Comparison of ENCODE assay signal across 8 mouse cellular contexts in the genomic region with DNA sequence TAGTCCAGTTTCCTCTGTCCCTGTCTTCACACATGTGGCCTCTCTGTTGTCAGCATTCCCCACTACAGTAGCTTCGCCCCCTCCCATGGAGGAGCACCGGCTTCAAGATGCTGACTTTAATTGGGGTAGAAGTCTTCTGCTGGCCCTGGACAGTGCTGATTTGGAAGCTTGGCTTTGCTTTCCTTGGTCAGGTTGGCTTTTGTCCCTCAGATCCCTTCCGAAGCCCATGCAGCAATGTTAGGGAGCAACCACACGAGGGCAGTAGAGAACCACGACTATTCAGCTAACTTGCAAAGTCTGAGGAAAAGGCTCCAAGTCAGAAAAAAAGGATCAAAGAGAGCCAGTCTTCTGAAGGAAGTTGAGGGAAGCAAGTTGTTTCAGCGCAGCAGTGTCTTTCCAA. TPM values are rescaled to one million over a fixed set of nuclear protein-coding genes. Genes with fewer than 3 reads are reported as not detected.
DNase-seq lines count a peak whose midpoint lies in the region; ATAC-seq and TF ChIP-seq lines count a peak whose summit lies in the region.

No protein-coding gene starts in this region.

- no peaks in the 10 kb centered on the region for H3K27me3 ChIP-seq in embryonic facial prominence, embryonic 10.5 days (replicated peaks; ENCODE audit: low read depth, poor library complexity, severe bottlenecking)
- H3K27me3 ChIP-seq in heart, embryonic 11.5 days (ENCODE audit: control insufficient read depth, insufficient read depth, low read length), result no peaks in the 10 kb centered on the region
- no peaks in the 10 kb centered on the region for H3K27me3 ChIP-seq in kidney, postnatal 0 days (ENCODE audit: insufficient read depth, low read length)
- no peaks in the 10 kb centered on the region for H3K27me3 ChIP-seq in liver, embryonic 13.5 days

- H3K4me3 ChIP-seq in embryonic facial prominence, embryonic 10.5 days, result no peak overlapping the region
- H3K4me3 ChIP-seq in heart, embryonic 11.5 days (ENCODE audit: low read depth, low read length), result no peak overlapping the region
- H3K4me3 ChIP-seq in kidney, postnatal 0 days (replicated peaks; ENCODE audit: low read depth, low read length), result no peak overlapping the region
- no peak overlapping the region for H3K4me3 ChIP-seq in liver, embryonic 13.5 days (replicated peaks)

- whole genome bisulfite sequencing in embryonic facial prominence, embryonic 10.5 days, result 9% methylated on average over 6 of the region's 6 CpGs
- WGBS in heart, embryonic 11.5 days (ENCODE audit: insufficient replicate concordance), result 7% methylated on average over 6 of the region's 6 CpGs
- 6% methylated on average over 6 of the region's 6 CpGs for WGBS in kidney, postnatal 0 days
- WGBS in liver, embryonic 13.5 days (ENCODE audit: insufficient replicate concordance), result 10% methylated on average over 6 of the region's 6 CpGs

- H3K9me3 ChIP-seq in embryonic facial prominence, embryonic 10.5 days, result no peaks in the 10 kb centered on the region
- no peaks in the 10 kb centered on the region for H3K9me3 ChIP-seq in heart, embryonic 11.5 days (replicated peaks; ENCODE audit: control insufficient read depth, low read length)
- no peaks in the 10 kb centered on the region for H3K9me3 ChIP-seq in kidney, postnatal 0 days (replicated peaks; ENCODE audit: low read length)
- no peaks in the 10 kb centered on the region for H3K9me3 ChIP-seq in liver, embryonic 13.5 days (replicated peaks)

- peak; percentile 41 to 56 for DNase-seq in CD8-positive naive resting alpha-beta T cell, adult 2 months (ENCODE audit: low read depth in 2 of 2, low spot score in 2 of 2)
- DNase-seq in adrenal gland, postnatal 14 days, result peak; percentile 88
- peak; percentile 80 for DNase-seq in embryonic facial prominence, embryonic 10.5 days (ENCODE audit: low spot score)
- DNase-seq in kidney, postnatal 0 days (ENCODE audit: low spot score), result peak; percentile 95
- peak; percentile 12 for DNase-seq in liver, embryonic 13.5 days
- peak; percentile 57 for DNase-seq in thymus, postnatal 0 days (ENCODE audit: low spot score)

- H3K27ac ChIP-seq in embryonic facial prominence, embryonic 10.5 days (replicated peaks), result no peak overlapping the region
- no peak overlapping the region for H3K27ac ChIP-seq in heart, embryonic 11.5 days (ENCODE audit: low read depth, low read length)
- H3K27ac ChIP-seq in kidney, postnatal 0 days, result no peak overlapping the region
- no peak overlapping the region for H3K27ac ChIP-seq in liver, embryonic 13.5 days

- no peak overlapping the region for H3K4me2 ChIP-seq in heart, embryonic 11.5 days
- H3K4me2 ChIP-seq in kidney, postnatal 0 days (ENCODE audit: low read length), result no peak overlapping the region
- no peak overlapping the region for H3K4me2 ChIP-seq in liver, embryonic 13.5 days

- H3K9ac ChIP-seq in heart, embryonic 11.5 days (ENCODE audit: low read depth, low read length), result peak overlapping the region; percentile 13; the same call in 1 of the 2 replicates
- no peak overlapping the region for H3K9ac ChIP-seq in kidney, postnatal 0 days (ENCODE audit: low read depth, low read length)
- H3K9ac ChIP-seq in liver, embryonic 13.5 days, result no peak overlapping the region

- H3K4me1 ChIP-seq in embryonic facial prominence, embryonic 10.5 days, result peaks cover 4% of the 10 kb centered on the region; the same call in 1 of the 2 replicates
- peaks cover 18% of the 10 kb centered on the region for H3K4me1 ChIP-seq in heart, embryonic 11.5 days (ENCODE audit: control insufficient read depth, insufficient read depth, low read length)
- 0 out of 2 replicates have a peak, but pooled peaks cover 3% of the 10 kb centered on the region for H3K4me1 ChIP-seq in kidney, postnatal 0 days (replicated peaks; ENCODE audit: insufficient read depth, low read length)
- H3K4me1 ChIP-seq in liver, embryonic 13.5 days (replicated peaks), result no peaks in the 10 kb centered on the region

- peak; percentile 100 for TF ChIP-seq CTCF in kidney, postnatal 0 days (IDR thresholded peaks at IDR 0.05; ENCODE audit: low read depth)

- H3K36me3 ChIP-seq in embryonic facial prominence, embryonic 10.5 days (replicated peaks), result peaks cover 39% of the 10 kb centered on the region
- no peaks in the 10 kb centered on the region for H3K36me3 ChIP-seq in heart, embryonic 11.5 days (ENCODE audit: control insufficient read depth, insufficient read depth, low read length)
- 0 out of 2 replicates have a peak, but pooled peaks cover 8% of the 10 kb centered on the region for H3K36me3 ChIP-seq in kidney, postnatal 0 days (ENCODE audit: insufficient read depth, low read length)
- H3K36me3 ChIP-seq in liver, embryonic 13.5 days, result peaks cover 15% of the 10 kb centered on the region

- no peak for ATAC-seq in heart, embryonic 11.5 days (replicated peaks; ENCODE audit: insufficient number of reproducible peaks, low FRiP score, low TSS enrichment)
- ATAC-seq in kidney, postnatal 0 days (replicated peaks; ENCODE audit: low FRiP score, low read depth), result peak; percentile 41
- ATAC-seq in liver, embryonic 13.5 days (ENCODE audit: low read depth), result no peak
- peak; percentile 76 for ATAC-seq in neutrophil, adult 5-6 weeks (ENCODE audit: extremely low read depth, insufficient number of reproducible peaks, low FRiP score, poor library complexity, severe bottlenecking)

RNA-seq across cellular contexts. Expression of a gene that starts 33.2 kb away (rescaled TPM):
- 300 and 306 TPM in 2 replicates for total RNA-seq in adrenal gland, postnatal 14 days (2021)
- 237 and 243 TPM in 2 replicates for polyA plus RNA-seq in embryonic facial prominence, embryonic 10.5 days (2016; fragmentation: Nextera tagmentation; extraction: Ambion mirVana)
- polyA plus RNA-seq in heart, embryonic 11.5 days (2014; fragmentation: Nextera tagmentation; extraction: Ambion mirVana), result 323 and 328 TPM in 2 replicates
- polyA plus RNA-seq in kidney, postnatal 0 days (2015; fragmentation: Nextera tagmentation; extraction: Ambion mirVana), result 369 and 406 TPM in 2 replicates
- polyA plus RNA-seq in liver, embryonic 13.5 days (2015; fragmentation: Nextera tagmentation; extraction: Ambion mirVana), result 240 and 241 TPM in 2 replicates
- total RNA-seq in neutrophil, adult 5-6 weeks (2017), result 244 and 247 TPM in 2 replicates
- polyA plus RNA-seq in thymus, postnatal 0 days (2015; fragmentation: Nextera tagmentation; extraction: Ambion mirVana), result 425 and 428 TPM in 2 replicates

RNA-seq across cellular contexts. Expression of a gene that starts 35.9 kb away (rescaled TPM):
- 18.6 and 20.1 TPM in 2 replicates for total RNA-seq in adrenal gland, postnatal 14 days (2021)
- polyA plus RNA-seq in embryonic facial prominence, embryonic 10.5 days (2016; fragmentation: Nextera tagmentation; extraction: Ambion mirVana), result 29.3 and 29.6 TPM in 2 replicates
- polyA plus RNA-seq in heart, embryonic 11.5 days (2014; fragmentation: Nextera tagmentation; extraction: Ambion mirVana), result 17.0 and 17.1 TPM in 2 replicates
- 13.6 and 16.6 TPM in 2 replicates for polyA plus RNA-seq in kidney, postnatal 0 days (2015; fragmentation: Nextera tagmentation; extraction: Ambion mirVana)
- 8.7 and 10.6 TPM in 2 replicates for polyA plus RNA-seq in liver, embryonic 13.5 days (2015; fragmentation: Nextera tagmentation; extraction: Ambion mirVana)
- 15.3 and 16.2 TPM in 2 replicates for total RNA-seq in neutrophil, adult 5-6 weeks (2017)
- 13.9 and 17.0 TPM in 2 replicates for polyA plus RNA-seq in thymus, postnatal 0 days (2015; fragmentation: Nextera tagmentation; extraction: Ambion mirVana)

RNA-seq across cellular contexts. Expression of a gene that starts 36.7 kb away (rescaled TPM):
- total RNA-seq in adrenal gland, postnatal 14 days (2021), result 30.1 and 30.4 TPM in 2 replicates
- 32.2 and 33.1 TPM in 2 replicates for polyA plus RNA-seq in embryonic facial prominence, embryonic 10.5 days (2016; fragmentation: Nextera tagmentation; extraction: Ambion mirVana)
- 22.5 and 25.2 TPM in 2 replicates for polyA plus RNA-seq in heart, embryonic 11.5 days (2014; fragmentation: Nextera tagmentation; extraction: Ambion mirVana)
- polyA plus RNA-seq in kidney, postnatal 0 days (2015; fragmentation: Nextera tagmentation; extraction: Ambion mirVana), result 18.6 and 21.7 TPM in 2 replicates
- 14.7 and 15.7 TPM in 2 replicates for polyA plus RNA-seq in liver, embryonic 13.5 days (2015; fragmentation: Nextera tagmentation; extraction: Ambion mirVana)
- 97.4 and 104 TPM in 2 replicates for total RNA-seq in neutrophil, adult 5-6 weeks (2017)
- polyA plus RNA-seq in thymus, postnatal 0 days (2015; fragmentation: Nextera tagmentation; extraction: Ambion mirVana), result 20.7 and 31.6 TPM in 2 replicates

Comparison
In these comparisons a context has a peak if more than half of its experiments do, and no peak if none do; other contexts are left out.
1. DNase-seq: peak in every context shown above with its lines; median percentile 95 in kidney, postnatal 0 days; 88 in adrenal gland, postnatal 14 days; 80 in embryonic facial prominence, embryonic 10.5 days; 57 in thymus, postnatal 0 days; 48 in CD8-positive naive resting alpha-beta T cell, adult 2 months; 12 in liver, embryonic 13.5 days.
2. ATAC-seq: peak in kidney, postnatal 0 days (single experiment) and neutrophil, adult 5-6 weeks (single experiment); none in heart, embryonic 11.5 days (single experiment) and liver, embryonic 13.5 days (single experiment).